Mouse (Mus musculus) testis, adult 10 weeks (tissue): Measurements from ENCODE around the gene Strn4. TPM values are rescaled to one million over a fixed set of nuclear protein-coding genes. Genes with fewer than 3 reads are reported as not detected.

ENCODE experiments used
- polyA plus RNA-seq: library from polyadenylated mRNA; stranded (reverse); fragments of 350-450 nt; fragmentation: Illumina TruSeq; extraction: RNeasy Lipid Tissue Mini Kit (QIAGEN cat#74804); gene quantifications from one replicate; pipeline ENCODE4 v1.2.3, GENCODE M21; 2014; ENCODE audit warnings: low read depth, low replicate concordance

The Strn4 gene
- polyA plus RNA-seq, result 47.0 TPM

GRCm38 (mm10) chr7:16815351-16815941 is at the start of gene Strn4:
Gene Strn4, plus strand, starts transcription at chr7:16815889.

GRCm38 (mm10) chr7:16780825-16781554 is 34.7 kb upstream of the Strn4 start, which contains the start of gene Slc1a5:
Gene Slc1a5, plus strand, starts transcription at chr7:16781340.

DNA sequence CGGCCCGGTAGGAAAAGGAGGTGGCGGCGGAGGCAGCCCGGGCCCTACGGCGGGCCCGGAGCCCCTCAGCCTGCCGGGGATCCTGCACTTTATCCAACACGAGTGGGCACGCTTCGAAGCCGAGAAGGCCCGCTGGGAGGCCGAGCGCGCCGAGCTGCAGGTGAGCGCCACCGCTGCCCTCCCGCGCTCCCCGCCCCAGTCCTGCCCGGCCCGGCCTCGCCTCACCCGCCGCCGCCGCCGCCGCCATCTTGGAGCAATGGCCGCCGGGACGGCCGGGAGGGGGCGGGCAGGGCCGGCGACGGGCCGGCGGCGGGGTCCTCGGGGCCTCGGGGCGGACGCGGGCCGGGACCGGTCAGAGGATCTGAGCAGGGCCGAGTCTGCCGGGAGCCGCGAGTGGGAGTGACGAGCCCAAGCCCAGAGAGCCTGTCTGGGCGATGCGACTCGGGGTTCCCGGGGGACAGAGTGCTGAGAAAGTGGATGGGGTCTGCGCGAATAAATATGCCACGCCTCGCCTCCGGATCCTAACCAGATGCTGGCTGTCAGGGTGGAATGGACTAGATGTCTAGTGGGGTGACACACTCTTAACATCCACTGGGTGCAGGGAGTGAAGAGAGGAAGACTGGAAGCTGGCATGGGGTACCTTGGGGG is 910 bp downstream of the Strn4 start, which contains the start of gene Fkrp:
Gene Fkrp (minus strand): TSS at position 258 of the 648 bp plus-strand sequence.

DNA sequence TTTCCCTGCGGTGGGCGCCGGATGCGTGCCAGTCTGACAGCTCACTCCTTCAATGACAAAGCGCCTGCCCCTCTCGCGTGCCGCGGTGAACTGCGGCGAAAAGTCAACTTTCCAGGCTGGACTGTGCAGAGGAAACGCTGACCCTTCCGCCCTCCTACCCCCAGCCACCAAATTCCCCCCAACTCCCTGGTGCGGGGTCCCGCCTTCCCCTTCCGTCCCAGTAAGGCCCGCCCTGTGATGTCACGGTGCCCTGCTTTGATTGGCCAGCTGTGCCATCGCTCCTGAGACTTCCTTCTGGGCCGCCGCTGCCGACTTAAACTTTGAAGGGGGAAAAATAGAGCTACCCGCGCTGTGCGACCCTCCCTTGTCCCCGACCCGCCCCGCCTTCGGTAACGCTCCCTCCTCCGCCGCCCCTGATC is 27.0 kb downstream of the Strn4 start, which contains the start of gene Prkd2:
Gene Prkd2 (plus strand): TSS at position 258 of the 419 bp plus-strand sequence.

DNA sequence AGATGAGACGGTGACA is 59.4 kb downstream of the Strn4 start, which contains the start of gene Dact3:
Gene Dact3 (plus strand): TSS at position 8 of the 16 bp plus-strand sequence.

Other genes starting within 250 kb of the Strn4 start
- gene Arhgap35, start 200.9 kb upstream of the Strn4 start, polyA plus RNA-seq, result 30.5 TPM
- gene Ceacam15, start 140.2 kb upstream of the Strn4 start, polyA plus RNA-seq, result not detected
- not detected for gene Ceacam9, start 94.0 kb upstream of the Strn4 start, polyA plus RNA-seq
- 82.0 TPM for gene Ap2s1, start 77.5 kb upstream of the Strn4 start, polyA plus RNA-seq
- gene Slc1a5, start 34.5 kb upstream of the Strn4 start, polyA plus RNA-seq, result 3.7 TPM
- 1.6 TPM for gene Fkrp, start 843 bp downstream of the Strn4 start, polyA plus RNA-seq
- 0.29 TPM for gene Prkd2, start 27.0 kb downstream of the Strn4 start, polyA plus RNA-seq
- gene Dact3, start 59.4 kb downstream of the Strn4 start, polyA plus RNA-seq, result 2.9 TPM
- gene Gng8, start 75.9 kb downstream of the Strn4 start, polyA plus RNA-seq, result 0.85 TPM
- gene Ptgir, start 90.6 kb downstream of the Strn4 start, polyA plus RNA-seq, result not detected
- gene Calm3, start 108.2 kb downstream of the Strn4 start, polyA plus RNA-seq, result 125 TPM
- gene Pnmal2, start 128.8 kb downstream of the Strn4 start, polyA plus RNA-seq, result 10.4 TPM
- 8.2 TPM for gene Pnmal1, start 143.8 kb downstream of the Strn4 start, polyA plus RNA-seq
- gene Gm42372, start 167.2 kb downstream of the Strn4 start, polyA plus RNA-seq, result 2.9 TPM
- 0.48 TPM for gene Ccdc8, start 176.8 kb downstream of the Strn4 start, polyA plus RNA-seq
- gene Ppp5c, start 212.0 kb downstream of the Strn4 start, polyA plus RNA-seq, result 11.6 TPM
- 2.0 TPM for gene Hif3a, start 246.5 kb downstream of the Strn4 start, polyA plus RNA-seq